Mouse (Mus musculus) liver, embryonic 14.5 days (tissue): Measurements from ENCODE around the gene Gzmk.

Experiments
- CTCF ChIP-seq: IDR thresholded peaks from 2 replicates; pipeline ENCODE4 v1.5.1; 2016; ENCODE audit warnings: antibody characterized with exemption, low read depth, control low read depth
- EP300 ChIP-seq: IDR thresholded peaks from 2 replicates; pipeline ENCODE4 v1.6.1; 2016; ENCODE audit warnings: antibody characterized with exemption, low read depth

GRCm38 (mm10) chr13:113200726-113201125 is 25.0 kb downstream of the Gzmk start:
- TF ChIP-seq CTCF: no peak
- no peak for TF ChIP-seq EP300
